Mouse (Mus musculus) CH12.LX (cell line): ENCODE data around the gene 1700010B08Rik.

ENCODE experiments used
- CHD1 ChIP-seq: IDR thresholded peaks from 2 replicates; pipeline ENCODE4 v1.6.1; 2012; ENCODE audit warnings: low read depth, low read length, improper control_type of control experiment, inconsistent platforms
- CTCF ChIP-seq, 2 experiments: IDR thresholded peaks in 1 of 2; conservative IDR thresholded peaks in 1 of 2; 2 replicates each; pipeline ENCODE4 v1.5.1; 2011 to 2012; ENCODE audit warnings: low read depth in 2 of 2, low read length in 2 of 2, improper control_type of control experiment in 1 of 2, inconsistent platforms in 1 of 2, mild to moderate bottlenecking in 1 of 2, moderate library complexity in 1 of 2
- MEF2A ChIP-seq: IDR thresholded peaks from 2 replicates; pipeline ENCODE4 v1.6.1; 2014; ENCODE audit warnings: low read depth, mild to moderate bottlenecking, inconsistent platforms, low read length, improper control_type of control experiment, borderline replicate concordance
- POLR2A ChIP-seq: IDR thresholded peaks from 2 replicates; pipeline ENCODE4 v1.6.1; 2011; ENCODE audit warnings: low read depth, mild to moderate bottlenecking, improper control_type of control experiment, low read length
- POLR2AphosphoS2 ChIP-seq: IDR thresholded peaks from 2 replicates; pipeline ENCODE4 v1.6.1; 2011; ENCODE audit warnings: low read depth, low read length, improper control_type of control experiment
- RAD21 ChIP-seq: IDR thresholded peaks from 2 replicates; pipeline ENCODE4 v1.6.1; 2011; ENCODE audit warnings: low read depth, mild to moderate bottlenecking, low read length, improper control_type of control experiment, moderate library complexity
- TBP ChIP-seq: conservative IDR thresholded peaks from 2 replicates; pipeline ENCODE4 v1.6.1; 2011; ENCODE audit warnings: low read depth, low read length, improper control_type of control experiment
- ZMIZ1 ChIP-seq: IDR thresholded peaks from 2 replicates; pipeline ENCODE4 v1.6.1; 2012; ENCODE audit warnings: low read depth, mild to moderate bottlenecking, inconsistent platforms, low read length, improper control_type of control experiment

DNA sequence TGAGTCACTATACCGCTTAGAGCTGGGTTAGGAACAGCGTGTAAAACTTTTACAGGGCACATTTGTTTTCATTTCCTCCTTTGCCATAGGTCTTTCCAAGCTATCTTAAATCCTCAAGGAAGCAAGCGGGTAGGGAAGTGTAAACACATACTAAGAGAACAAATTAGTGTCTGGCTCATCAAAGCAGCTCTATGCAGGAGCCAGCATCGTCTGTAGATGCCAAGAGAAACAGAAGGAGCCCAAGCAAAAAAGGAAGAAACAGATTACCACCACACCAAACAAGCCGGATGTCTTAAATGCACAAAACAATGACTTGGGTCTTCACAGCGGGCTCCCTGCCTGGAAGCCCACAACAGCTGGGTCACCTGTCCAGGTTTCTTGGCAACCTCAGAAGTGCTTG, 9.0 kb upstream of the 1700010B08Rik start:
- no peak for TF ChIP-seq CTCF (conservative IDR thresholded peaks at IDR 0.05 in 1 of 2, IDR thresholded peaks at IDR 0.05 in 1 of 2; ENCODE audit: low read depth in 2 of 2, low read length in 2 of 2)
- TF ChIP-seq POLR2AphosphoS2: no peak
- TF ChIP-seq RAD21: no peak
- TF ChIP-seq TBP: no peak
- no peak for TF ChIP-seq CHD1
- no peak for TF ChIP-seq POLR2A
- no peak for TF ChIP-seq MEF2A
- no peak for TF ChIP-seq ZMIZ1
